Mouse (Mus musculus) Patski (cell line): Measurements from ENCODE around the gene Ptprn2. TPM values are rescaled to one million over a fixed set of nuclear protein-coding genes. Genes with fewer than 3 reads are reported as not detected.

Experiments used
- ATAC-seq: fragments of 100-300 bp; one replicate; pipeline ENCODE4 v1.8.0; 2021
- CTCF ChIA-PET: fragments of 350-600 bp; sonication (Branson Sonifier 250); formaldehyde crosslinking; loops from one replicate; lab custom pipeline; 2022; ENCODE audit warnings: inconsistent platforms; lab: Charles Lee
- POLR2A ChIA-PET: fragments of 350-600 bp; sonication (Branson Sonifier 250); formaldehyde crosslinking; loops from one replicate; lab custom pipeline; 2022; ENCODE audit warnings: antibody characterized with exemption, inconsistent platforms; lab: Charles Lee
- DNase-seq: peaks from one replicate; pipeline ENCODE4 v3.0.0-alpha.2; 2011; ENCODE audit warnings: low read depth, low spot score
- H3K27me3 ChIP-seq: fragments of 371-371 bp; one replicate; pipeline ENCODE4 v1.5.1; 2021
- CTCF ChIP-seq: fragments of 100-300 bp; IDR thresholded peaks from one replicate; pipeline ENCODE4 v1.5.1; 2021
- in situ Hi-C: fragments of 300-500 bp; cut with MboI; formaldehyde crosslinking; loops from 3 replicates; pipeline ENCODE4 v1.11.1; 2018; ENCODE audit warnings: low pct_unique_long_range_greater_than_20kb, mixed read lengths
- polyA plus RNA-seq: library from polyadenylated mRNA; unstranded; gene quantifications from one replicate; pipeline ENCODE4 v1.2.3, GENCODE M21; 2021

Gene Ptprn2
- polyA plus RNA-seq, 1 experiment from 2014 or later = not detected

- ATAC-seq (no peak), DNase-seq (no peak)
- no peak for TF ChIP-seq CTCF
- in situ Hi-C loops = no loop called here
- ChIA-PET POLR2A (no interaction called here), CTCF (no interaction called here)
- H3K27me3 ChIP-seq = no peaks in the 10 kb centered on the region
Observed at GRCm38 (mm10) chr12:116981315-116981714, 495.8 kb downstream of the Ptprn2 start.

DNA sequence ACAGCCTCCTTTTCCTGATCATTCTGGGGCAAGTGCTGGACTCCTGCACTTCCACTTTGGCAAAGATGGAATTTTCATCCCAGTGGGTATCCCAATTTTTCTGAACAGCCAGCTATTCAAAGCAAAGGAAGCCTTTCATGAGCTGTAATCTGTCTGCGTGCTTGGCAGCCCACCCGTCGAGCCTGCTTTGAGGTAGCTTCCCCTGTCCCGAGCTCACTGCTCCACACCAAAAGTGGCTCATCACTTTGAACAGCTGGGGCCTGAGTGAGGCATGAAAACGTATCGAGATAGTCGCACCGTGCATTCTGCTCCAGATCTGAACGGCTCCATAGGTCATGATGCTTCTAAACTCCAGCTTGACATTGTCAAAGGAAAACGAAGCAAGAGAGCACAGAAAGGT lies 503.6 kb downstream of the Ptprn2 start:
- TF ChIP-seq CTCF = no peak
- no peak for DNase-seq
- in situ Hi-C loops = no loop called here
- no peak for ATAC-seq
- ChIA-PET POLR2A (no interaction called here), CTCF (no interaction called here)
- H3K27me3 ChIP-seq = no peaks in the 10 kb centered on the region

GRCm38 (mm10) chr12:117001546-117002148 lies 516.1 kb downstream of the Ptprn2 start:
- POLR2A ChIA-PET = no interaction called here

DNA sequence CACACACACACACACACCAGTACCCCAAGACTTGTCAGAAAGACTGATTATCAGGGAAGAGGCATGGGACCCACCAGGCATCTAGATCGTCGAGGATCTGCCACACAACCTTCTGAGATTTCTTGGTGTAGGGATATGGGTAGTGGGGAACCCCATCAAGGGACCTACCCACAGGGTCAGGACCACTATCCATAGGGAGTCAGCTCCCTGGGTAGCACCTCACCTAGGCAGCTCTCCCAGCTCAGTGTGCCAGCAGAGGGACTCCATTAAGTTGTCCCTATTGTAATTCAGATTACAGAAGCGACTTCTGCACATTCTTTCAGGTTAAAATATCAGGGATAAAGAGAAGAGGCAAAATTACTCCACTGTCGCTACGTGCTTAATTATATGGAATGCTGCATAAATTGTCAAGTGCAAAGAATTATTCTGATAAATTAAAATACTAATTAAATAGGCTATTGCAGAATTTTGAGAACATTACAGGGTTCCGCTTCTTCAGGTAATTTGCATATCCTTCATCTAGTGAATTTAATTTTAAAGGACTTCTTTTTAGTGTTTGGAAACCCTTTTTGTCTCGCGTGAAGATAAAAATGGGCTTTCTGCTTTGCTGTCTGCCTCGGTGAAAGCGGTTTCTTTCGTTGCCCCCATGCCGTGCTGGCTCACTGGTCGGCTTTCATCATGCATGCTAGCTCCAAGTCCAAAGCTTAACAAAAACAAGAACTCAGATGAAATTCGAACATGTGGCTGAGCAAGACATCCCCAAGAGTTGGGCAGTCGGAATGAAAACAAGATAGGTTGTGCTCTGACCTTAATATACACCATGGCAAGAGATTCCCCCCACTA lies 531.5 kb downstream of the Ptprn2 start:
- ChIA-PET POLR2A (no interaction called here), CTCF (no interaction called here)
- ATAC-seq (no peak), DNase-seq (no peak)
- TF ChIP-seq CTCF = no peak
- in situ Hi-C loops = no loop called here
- no peaks in the 10 kb centered on the region for H3K27me3 ChIP-seq

More at GRCm38 (mm10) chr12:117001546-117002148, 516.1 kb downstream of the Ptprn2 start:
- ATAC-seq (no peak), DNase-seq (no peak)
- no peaks in the 10 kb centered on the region for H3K27me3 ChIP-seq
- in situ Hi-C loops = no loop called here
- CTCF ChIA-PET = no interaction called here
- TF ChIP-seq CTCF = no peak

- in situ Hi-C loops = no loop called here
- no peak for ATAC-seq
- H3K27me3 ChIP-seq = no peaks in the 10 kb centered on the region
- DNase-seq = no peak
- CTCF ChIA-PET = no interaction called here
- no peak for TF ChIP-seq CTCF
- POLR2A ChIA-PET = no interaction called here
Observed at GRCm38 (mm10) chr12:117017912-117018311, 532.4 kb downstream of the Ptprn2 start.

DNA sequence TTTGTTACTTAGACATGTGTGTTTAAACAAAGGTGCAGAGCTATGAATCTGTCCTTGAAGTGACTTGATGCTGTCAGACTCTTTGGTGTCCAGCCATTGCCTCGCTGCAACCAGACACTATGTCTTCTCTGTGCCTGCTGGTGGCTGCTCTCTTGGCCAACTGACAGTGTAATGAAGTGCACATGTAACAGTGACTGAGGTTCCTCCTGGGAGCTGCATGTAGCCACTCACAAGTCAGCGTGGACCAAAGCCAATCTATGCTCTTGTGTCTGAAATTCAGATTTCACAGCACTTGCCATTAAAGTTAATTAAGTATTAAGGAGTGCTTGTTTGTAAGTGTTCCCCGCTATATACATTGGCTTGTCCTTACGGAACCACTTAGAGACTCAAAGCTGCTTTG lies 537.7 kb downstream of the Ptprn2 start:
- ChIA-PET CTCF (no interaction called here), POLR2A (no interaction called here)
- no peak for TF ChIP-seq CTCF
- in situ Hi-C loops = no loop called here
- no peaks in the 10 kb centered on the region for H3K27me3 ChIP-seq
- no peak for DNase-seq
- no peak for ATAC-seq

DNA sequence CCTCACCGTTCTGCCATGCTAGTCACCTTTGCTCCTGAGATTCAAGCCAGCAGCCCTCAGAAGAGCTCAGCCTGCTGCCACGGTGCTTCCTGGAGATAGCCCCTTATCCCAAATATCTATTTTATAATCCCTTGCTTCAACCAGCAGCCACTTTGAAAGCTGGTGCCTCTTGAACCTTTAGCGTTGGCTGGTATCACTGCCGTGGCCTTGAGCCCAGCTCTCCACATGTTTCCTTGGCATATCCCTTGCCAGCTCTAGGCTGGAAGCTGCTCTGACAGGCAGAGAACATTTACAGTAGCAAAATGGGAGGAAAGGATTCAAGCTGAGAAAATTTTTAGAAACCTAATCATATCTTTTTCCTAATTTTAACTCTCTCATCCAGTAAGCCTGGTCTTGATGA lies 539.4 kb downstream of the Ptprn2 start:
- in situ Hi-C loops = no loop called here
- H3K27me3 ChIP-seq = no peaks in the 10 kb centered on the region
- POLR2A ChIA-PET = no interaction called here
- ATAC-seq = no peak
- no peak for DNase-seq
- no peak for TF ChIP-seq CTCF
- CTCF ChIA-PET = no interaction called here

GRCm38 (mm10) chr12:117025676-117026075 lies 540.2 kb downstream of the Ptprn2 start:
- ChIA-PET POLR2A (no interaction called here), CTCF (no interaction called here)
- in situ Hi-C loops = no loop called here
- ATAC-seq = no peak
- no peaks in the 10 kb centered on the region for H3K27me3 ChIP-seq
- no peak for TF ChIP-seq CTCF
- no peak for DNase-seq

- no peak for DNase-seq
- TF ChIP-seq CTCF = no peak
- POLR2A ChIA-PET = no interaction called here
- in situ Hi-C loops = no loop called here
- CTCF ChIA-PET = no interaction called here
- no peak for ATAC-seq
- H3K27me3 ChIP-seq = no peaks in the 10 kb centered on the region
Observed at GRCm38 (mm10) chr12:117027351-117027750, 541.8 kb downstream of the Ptprn2 start.

- TF ChIP-seq CTCF = no peak
- POLR2A ChIA-PET = no interaction called here
Observed at GRCm38 (mm10) chr12:117028333-117028961, 542.9 kb downstream of the Ptprn2 start.

GRCm38 (mm10) chr12:117033172-117033571 lies 547.7 kb downstream of the Ptprn2 start:
- no peak for ATAC-seq
- ChIA-PET CTCF (no interaction called here), POLR2A (no interaction called here)
- in situ Hi-C loops = no loop called here
- no peak for TF ChIP-seq CTCF
- no peaks in the 10 kb centered on the region for H3K27me3 ChIP-seq
- no peak for DNase-seq

More at GRCm38 (mm10) chr12:117028333-117028961, 542.9 kb downstream of the Ptprn2 start:
- CTCF ChIA-PET = no interaction called here
- ATAC-seq (no peak), DNase-seq (no peak)
- in situ Hi-C loops = no loop called here
- no peaks in the 10 kb centered on the region for H3K27me3 ChIP-seq
